Comparison of ENCODE assay signal across 24 mouse cellular contexts in genomic region chr7:46849287-46849686, GRCm38 (mm10). TPM values are rescaled to one million over a fixed set of nuclear protein-coding genes. Genes with fewer than 3 reads are reported as not detected.
A peak's percentile ranks its signal among the peaks of the same experiment; 100 is the strongest.
DNase-seq lines count a peak whose midpoint lies in the region; ATAC-seq and TF ChIP-seq lines count a peak whose summit lies in the region.
"Had no signal": no experiment of that assay in that cellular context is flagged by ENCODE, and none has a peak within 500 bp of the region (broad histone marks: within the 10 kb centered on the region; RNA-seq: fewer than 3 reads in every experiment).

No protein-coding gene starts in this region.

- no peak overlapping the region for H3K27ac ChIP-seq in kidney, embryonic 16.5 days (ENCODE audit: low read length)
- peak overlapping the region; percentile 77 for H3K27ac ChIP-seq in brown adipose tissue, adult 24 weeks (replicated peaks; ENCODE audit: low read depth, low read length)
- H3K27ac ChIP-seq: embryonic facial prominence, embryonic 12.5 days; heart, adult 2 months; hindbrain, embryonic 12.5 days; midbrain, embryonic 10.5 days; neural tube, embryonic 12.5 days had no signal

- peaks cover 20% of the 10 kb centered on the region for H3K4me1 ChIP-seq in kidney, embryonic 16.5 days (ENCODE audit: insufficient read depth, low read length)
- H3K4me1 ChIP-seq in G1E (ENCODE audit: insufficient read depth, low read depth, low read length) = peaks cover 65% of the 10 kb centered on the region
- peaks cover 10% of the 10 kb centered on the region for H3K4me1 ChIP-seq in brown adipose tissue, adult 24 weeks (ENCODE audit: control insufficient read depth, insufficient read depth, insufficient read length, low read length)

- no peak for ATAC-seq in kidney, embryonic 16.5 days (ENCODE audit: low FRiP score, low TSS enrichment)
- no peak for ATAC-seq in G1E (ENCODE audit: extremely low read depth, insufficient number of reproducible peaks, low FRiP score, poor library complexity, severe bottlenecking)
- ATAC-seq: forebrain, embryonic 14.5 days; inflammation-experienced regulatory T-cells, adult 6 months; Patski had no signal

- no peak overlapping the region for H3K9ac ChIP-seq in kidney, embryonic 16.5 days (replicated peaks; ENCODE audit: low read length)
- H3K9ac ChIP-seq: embryonic facial prominence, embryonic 12.5 days; hindbrain, embryonic 12.5 days; lung, embryonic 14.5 days; neural tube, embryonic 12.5 days had no signal

- H3K4me2 ChIP-seq in kidney, embryonic 16.5 days (replicated peaks; ENCODE audit: low read depth, low read length) = no peak overlapping the region
- H3K4me2 ChIP-seq: embryonic facial prominence, embryonic 12.5 days; hindbrain, embryonic 12.5 days; liver, embryonic 11.5 days; lung, embryonic 14.5 days; neural tube, embryonic 12.5 days had no signal

- no peak overlapping the region for H3K4me3 ChIP-seq in kidney, embryonic 16.5 days (ENCODE audit: low read length)
- peak overlapping the region; percentile 96; the same call in 1 of the 2 replicates for H3K4me3 ChIP-seq in G1E (ENCODE audit: low read depth, low read length)
- H3K4me3 ChIP-seq in brown adipose tissue, adult 24 weeks (ENCODE audit: insufficient read depth, low read depth, low read length) = no peak overlapping the region
- H3K4me3 ChIP-seq: embryonic facial prominence, embryonic 12.5 days; heart, adult 2 months; hindbrain, embryonic 12.5 days; midbrain, embryonic 10.5 days; neural tube, embryonic 12.5 days had no signal

- DNase-seq in gastrocnemius, postnatal 14 days = peak; percentile 27
- DNase-seq in gastrocnemius, postnatal 4 days (ENCODE audit: low spot score in 2 of 2) = no peak
- DNase-seq in kidney, adult 9 months = peak; percentile 72
- no peak for DNase-seq in G1E (ENCODE audit: low spot score)
- no peak for DNase-seq in c-Kit-positive CD71-positive TER-119-positive erythroid progenitor cells, embryonic 14.5 days (ENCODE audit: low spot score)
- DNase-seq: cerebellum, adult 11 months; cerebellum, postnatal 10 days; heart, adult 2 months; heart, postnatal 10 days; left cerebral cortex, postnatal 4 days; lung, embryonic 14.5 days; lung, postnatal 36 days; thymus, postnatal 25 days had no signal

- H3K9me3 ChIP-seq in kidney, embryonic 16.5 days (ENCODE audit: low read length) = no peaks in the 10 kb centered on the region
- H3K9me3 ChIP-seq in G1E (replicated peaks) = no peaks in the 10 kb centered on the region
- H3K9me3 ChIP-seq: embryonic facial prominence, embryonic 12.5 days; hindbrain, embryonic 12.5 days; midbrain, embryonic 10.5 days; neural tube, embryonic 12.5 days had no signal

- H3K27me3 ChIP-seq in kidney, embryonic 16.5 days (ENCODE audit: insufficient read depth, low read length) = no peaks in the 10 kb centered on the region
- H3K27me3 ChIP-seq in G1E (ENCODE audit: insufficient read depth, low read length) = no peaks in the 10 kb centered on the region
- H3K27me3 ChIP-seq: embryonic facial prominence, embryonic 12.5 days; hindbrain, embryonic 12.5 days; neural tube, embryonic 12.5 days; Patski had no signal

- WGBS in kidney, embryonic 16.5 days = 80% methylated on average over 5 of the region's 5 CpGs

- no peak for TF ChIP-seq CTCF in G1E (IDR thresholded peaks at IDR 0.05; ENCODE audit: low read depth, low read length)

- peaks cover 63% of the 10 kb centered on the region for H3K36me3 ChIP-seq in kidney, embryonic 16.5 days (ENCODE audit: insufficient read depth, low read length)
- peaks cover 83% of the 10 kb centered on the region for H3K36me3 ChIP-seq in G1E (replicated peaks)

- intact Hi-C loops in gastrocnemius, postnatal 14 days (cut with DNase I; ENCODE audit: low total_unique reads) = no loop called here

RNA-seq across cellular contexts. Expression of gene Ldha, which starts 8.0 kb away (rescaled TPM):
- 1,000 to 10,000 TPM; 2,600 to 2,686 TPM for total RNA-seq in gastrocnemius, postnatal 14 days (2021)
- 1,000 to 10,000 TPM; 1,563 to 1,575 TPM for total RNA-seq in gastrocnemius, postnatal 4 days (2021)
- 1,802 and 1,946 TPM in 2 replicates for polyA plus RNA-seq in kidney, embryonic 16.5 days (2015; fragmentation: Nextera tagmentation; extraction: Ambion mirVana)
- 2,069 and 2,225 TPM in 2 replicates for total RNA-seq in G1E (2014; fragmentation: Nextera tagmentation)
- 1,859 and 1,927 TPM in 2 replicates for total RNA-seq in G1E (2017)
- polyA plus RNA-seq in G1E (2012) = 2,214 and 2,274 TPM in 2 replicates
- 1,796 and 2,267 TPM in 2 replicates for polyA plus RNA-seq in brown adipose tissue, adult 24 weeks (2012; ENCODE audit: insufficient read depth, insufficient read length, missing spikeins)

RNA-seq across cellular contexts. Expression of gene Ldhc, which starts 11.7 kb away (rescaled TPM):
- total RNA-seq in gastrocnemius, postnatal 14 days (2021) = not detected
- total RNA-seq in gastrocnemius, postnatal 4 days (2021) = not detected
- polyA plus RNA-seq in kidney, embryonic 16.5 days (2015; fragmentation: Nextera tagmentation; extraction: Ambion mirVana) = 0.17 TPM in 1 of 2 replicates, not detected in the other
- total RNA-seq in G1E (2014; fragmentation: Nextera tagmentation) = not detected in 2 replicates
- total RNA-seq in G1E (2017) = not detected in 2 replicates
- not detected in 2 replicates for polyA plus RNA-seq in G1E (2012)
- not detected in 2 replicates for polyA plus RNA-seq in brown adipose tissue, adult 24 weeks (2012; ENCODE audit: insufficient read depth, insufficient read length, missing spikeins)
- total RNA-seq: heart, adult 2 months; heart, postnatal 10 days; left cerebral cortex, adult 18-20 months; left cerebral cortex, postnatal 4 days had no signal
- polyA plus RNA-seq: embryonic facial prominence, embryonic 12.5 days; forebrain, embryonic 14.5 days; hindbrain, embryonic 12.5 days; inflammation-experienced regulatory T-cells, adult 6 months; midbrain, embryonic 10.5 days; neural tube, embryonic 12.5 days; Patski had no signal

RNA-seq across cellular contexts. Expression of gene Gtf2h1, which starts 53.4 kb away (rescaled TPM):
- 10 to 100 TPM; 14.5 to 16.8 TPM for total RNA-seq in gastrocnemius, postnatal 14 days (2021)
- 10 to 100 TPM; 31.0 to 40.2 TPM for total RNA-seq in gastrocnemius, postnatal 4 days (2021)
- polyA plus RNA-seq in kidney, embryonic 16.5 days (2015; fragmentation: Nextera tagmentation; extraction: Ambion mirVana) = 45.7 and 50.5 TPM in 2 replicates
- 189 and 225 TPM in 2 replicates for total RNA-seq in G1E (2014; fragmentation: Nextera tagmentation)
- 275 and 302 TPM in 2 replicates for total RNA-seq in G1E (2017)
- 101 and 108 TPM in 2 replicates for polyA plus RNA-seq in G1E (2012)
- polyA plus RNA-seq in brown adipose tissue, adult 24 weeks (2012; ENCODE audit: insufficient read depth, insufficient read length, missing spikeins) = 17.6 and 24.3 TPM in 2 replicates

RNA-seq across cellular contexts. Expression of gene Hps5, which starts 53.4 kb away (rescaled TPM):
- total RNA-seq in gastrocnemius, postnatal 14 days (2021) = 10 to 100 TPM; 10.5 to 11.9 TPM
- total RNA-seq in gastrocnemius, postnatal 4 days (2021) = 10 to 100 TPM; 14.8 to 18.4 TPM
- polyA plus RNA-seq in kidney, embryonic 16.5 days (2015; fragmentation: Nextera tagmentation; extraction: Ambion mirVana) = 30.9 and 34.4 TPM in 2 replicates
- total RNA-seq in G1E (2014; fragmentation: Nextera tagmentation) (20.4 and 30.4 TPM in 2 replicates), G1E (2017) (34.9 and 40.4 TPM in 2 replicates)
- 2.1 and 2.7 TPM in 2 replicates for polyA plus RNA-seq in G1E (2012)
- 11.9 and 13.5 TPM in 2 replicates for polyA plus RNA-seq in brown adipose tissue, adult 24 weeks (2012; ENCODE audit: insufficient read depth, insufficient read length, missing spikeins)

Comparison
In these comparisons a context has a peak if more than half of its experiments do, and no peak if none do; other contexts are left out.
1. DNase-seq: peak in gastrocnemius, postnatal 14 days (single experiment) and kidney, adult 9 months (single experiment); none in gastrocnemius, postnatal 4 days (0 of 2), G1E (single experiment) and c-Kit-positive CD71-positive TER-119-positive erythroid progenitor cells, embryonic 14.5 days (single experiment).
2. RNA of gene Gtf2h1, which starts 53.4 kb away (total RNA-seq): 189 to 302 TPM in G1E; 31.0 to 40.2 TPM in gastrocnemius, postnatal 4 days and 14.5 to 16.8 TPM in gastrocnemius, postnatal 14 days; every median in the first group is over 4 times any median in the second.